Mouse (Mus musculus) left cerebral cortex, postnatal 14 days (tissue): Measurements from ENCODE around the gene Rfx5. TPM values are rescaled to one million over a fixed set of nuclear protein-coding genes. Genes with fewer than 3 reads are reported as not detected.
"Not testable (repeated sequence)": the region's sequence is repeated elsewhere in the genome, so short reads cannot be mapped to it uniquely, and the experiment has no call there.

ENCODE experiments used
- DNase-seq, 2 experiments: peaks; one replicate each; pipeline ENCODE4 v3.0.0; 2021 to 2022; ENCODE audit warnings: low spot score in 2 of 2, mixed read lengths in 1 of 2
- intact Hi-C: fragments of 180-260 bp; cut with DNase I; formaldehyde crosslinking; loops from one replicate; pipeline ENCODE4 v1.15.1; 2025
- long read RNA-seq, 2 experiments: library from polyadenylated mRNA; stranded (forward); transcript quantifications; one replicate each; pipeline ENCODE4 v2.0.0; 2021
- total RNA-seq, 2 experiments: library from RNA; stranded (reverse); gene quantifications; 2 replicates each; pipeline ENCODE4 v1.2.3; 2021

Gene Rfx5
- total RNA-seq, result 10 to 100 TPM; 18.5 to 23.1 TPM
- long read RNA-seq, experiment 1, full-length matches to known transcripts, result 1 of 7 reads
- long read RNA-seq, experiment 1, partial matches to known transcripts, result 2 of 7 reads
- long read RNA-seq, experiment 1, other reads (novel, unspliced or antisense), result 4 of 7 reads
- long read RNA-seq, experiment 2, partial matches to known transcripts, result 0 of 2 reads
- long read RNA-seq, experiment 2, other reads (novel, unspliced or antisense), result 2 of 2 reads

GRCm38 (mm10) chr3:94953764-94954616 lies at the start of gene Rfx5:
Gene Rfx5 (plus strand): TSS chr3:94954075.
- peak; percentile 94 to 98 for DNase-seq
- intact Hi-C loops, result no loop called here

GRCm38 (mm10) chr3:94904759-94905158 lies 49.1 kb upstream of the Rfx5 start:
- intact Hi-C loops, DNase-seq: not testable (repeated sequence)

DNA sequence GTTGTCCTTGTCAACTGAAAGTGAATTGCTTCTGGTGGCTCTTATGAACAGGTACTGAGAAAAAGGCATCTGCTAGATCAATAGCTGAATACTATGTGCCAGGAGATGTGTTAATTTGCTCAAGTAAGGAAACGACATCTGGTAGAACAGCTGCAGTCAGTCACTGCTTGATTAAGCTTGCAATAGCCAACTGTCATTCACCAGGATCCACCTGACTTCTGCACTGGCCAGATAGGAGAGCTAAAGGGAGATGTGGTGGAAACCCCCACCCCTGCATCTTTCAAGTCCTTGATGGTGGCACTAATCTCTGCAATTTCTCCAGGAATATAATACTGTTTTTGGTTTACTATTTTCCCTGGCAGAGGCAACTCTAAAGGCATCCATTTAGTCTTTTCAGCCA lies 47.4 kb upstream of the Rfx5 start:
- intact Hi-C loops, result no loop called here
- no peak for DNase-seq

GRCm38 (mm10) chr3:94911050-94911693 lies 42.7 kb upstream of the Rfx5 start:
- no peak for DNase-seq
- intact Hi-C loops, result no loop called here

DNA sequence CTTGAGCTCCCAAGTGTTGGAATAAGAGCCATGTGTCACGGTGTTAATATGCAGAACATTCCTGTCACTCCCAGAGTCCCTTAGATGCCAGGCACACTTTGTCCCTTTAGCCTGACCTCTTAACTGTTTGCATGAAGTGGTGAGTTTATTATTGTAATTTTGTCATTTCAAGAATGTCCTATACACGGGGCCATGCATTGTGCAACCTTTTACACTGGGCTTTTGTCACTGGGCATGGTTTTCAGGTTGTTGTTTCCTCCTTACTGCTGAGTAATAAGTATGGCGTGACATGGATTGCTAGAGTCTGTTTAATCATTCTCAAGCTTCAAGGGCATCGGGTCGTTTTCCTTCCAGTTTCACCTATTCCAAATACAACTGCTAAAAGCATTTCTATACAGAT lies 40.1 kb upstream of the Rfx5 start:
- intact Hi-C loops, result no loop called here
- DNase-seq, result no peak

DNA sequence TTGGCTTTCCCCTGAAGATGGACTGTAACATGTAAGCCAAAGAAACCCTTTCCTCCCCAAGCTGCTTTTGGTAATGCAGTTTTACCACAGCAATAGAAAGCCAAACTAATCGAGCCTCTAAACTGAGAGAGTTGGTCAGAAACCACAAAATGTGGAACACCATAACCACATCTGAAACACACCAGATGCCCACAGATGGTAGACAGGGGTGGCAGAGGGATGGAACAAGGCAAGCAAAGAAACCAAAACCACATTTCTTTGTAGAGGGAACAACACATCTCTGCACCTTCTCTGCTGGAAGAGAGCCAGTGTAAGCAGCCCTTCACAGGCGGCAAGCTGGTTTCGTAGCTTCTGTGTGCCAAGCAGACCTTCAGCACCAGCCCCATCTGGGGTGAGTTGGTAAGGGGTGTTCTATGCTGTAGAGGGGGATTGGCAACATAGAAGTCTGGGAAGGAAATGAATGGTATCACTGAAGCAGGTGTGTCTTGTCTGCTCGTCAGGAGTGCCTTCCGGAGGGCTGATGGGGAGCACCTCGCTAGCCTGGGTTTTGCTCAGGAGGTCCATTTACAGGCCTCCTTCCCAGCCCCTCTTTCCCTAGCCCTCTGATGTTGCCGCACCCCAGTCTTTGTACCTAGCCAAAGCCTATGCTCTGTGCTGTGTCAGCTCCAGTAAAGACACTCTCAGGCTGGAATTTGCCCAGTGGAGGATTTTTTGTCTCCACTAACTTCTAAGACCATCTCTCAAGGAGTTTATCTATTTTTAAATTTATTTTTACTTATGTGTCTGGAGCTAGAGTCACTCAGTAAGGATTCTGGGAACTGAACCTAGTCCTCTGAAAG lies 37.8 kb upstream of the Rfx5 start:
- intact Hi-C loops, result no loop called here
- DNase-seq, result no peak

- intact Hi-C loops, result no loop called here
- DNase-seq, result peak; percentile 40 to 41
Observed at GRCm38 (mm10) chr3:94917816-94918361, 36.0 kb upstream of the Rfx5 start.

- intact Hi-C loops, result no loop called here
- no peak for DNase-seq
Observed at GRCm38 (mm10) chr3:94918845-94919244, 35.0 kb upstream of the Rfx5 start.

- DNase-seq, result no peak
- intact Hi-C loops, result no loop called here
Observed at GRCm38 (mm10) chr3:94921104-94921503, 32.8 kb upstream of the Rfx5 start.

DNA sequence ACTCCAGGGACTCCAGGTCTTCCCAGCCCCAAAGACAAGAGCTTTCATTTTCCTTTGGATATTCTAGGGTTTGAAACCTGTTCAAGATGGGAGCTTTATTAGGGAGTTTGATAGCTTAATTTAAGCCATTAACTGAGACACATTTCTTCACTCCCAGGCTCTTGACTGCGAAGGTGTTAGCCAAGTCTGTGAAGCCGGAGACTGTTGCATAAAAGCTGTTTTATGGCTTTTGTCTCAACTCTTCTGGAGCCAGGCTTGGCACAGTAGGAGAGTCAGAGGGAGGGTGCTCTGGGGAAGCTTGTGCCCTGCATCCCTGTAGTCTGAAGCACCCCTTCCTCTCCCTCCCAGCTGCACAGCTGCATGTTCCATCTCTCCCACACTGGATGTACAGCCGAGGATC lies 31.5 kb upstream of the Rfx5 start:
- DNase-seq, result no peak
- intact Hi-C loops, result no loop called here

DNA sequence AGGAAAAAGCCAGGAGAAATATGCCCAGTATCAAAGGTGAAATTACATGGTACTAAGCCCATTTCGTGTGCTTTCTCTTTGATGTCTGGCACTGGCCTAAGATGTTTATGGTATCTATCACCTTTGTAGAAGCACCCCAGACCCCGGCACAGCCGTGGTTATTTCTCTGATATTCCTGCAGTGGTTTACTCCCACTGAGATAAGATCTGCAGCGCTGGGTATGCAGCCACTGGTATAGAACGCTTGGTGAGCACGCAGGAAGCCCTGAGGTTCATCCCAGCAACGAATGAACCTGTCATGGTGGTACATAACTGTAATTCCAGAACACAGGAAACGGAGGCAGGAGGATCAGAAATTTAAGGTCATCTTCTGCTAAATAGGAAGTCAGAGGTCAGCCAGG lies 29.2 kb upstream of the Rfx5 start:
- no peak for DNase-seq
- intact Hi-C loops, result no loop called here

- DNase-seq, intact Hi-C loops: not testable (repeated sequence)
Observed at GRCm38 (mm10) chr3:94926301-94926736, 27.6 kb upstream of the Rfx5 start.

DNA sequence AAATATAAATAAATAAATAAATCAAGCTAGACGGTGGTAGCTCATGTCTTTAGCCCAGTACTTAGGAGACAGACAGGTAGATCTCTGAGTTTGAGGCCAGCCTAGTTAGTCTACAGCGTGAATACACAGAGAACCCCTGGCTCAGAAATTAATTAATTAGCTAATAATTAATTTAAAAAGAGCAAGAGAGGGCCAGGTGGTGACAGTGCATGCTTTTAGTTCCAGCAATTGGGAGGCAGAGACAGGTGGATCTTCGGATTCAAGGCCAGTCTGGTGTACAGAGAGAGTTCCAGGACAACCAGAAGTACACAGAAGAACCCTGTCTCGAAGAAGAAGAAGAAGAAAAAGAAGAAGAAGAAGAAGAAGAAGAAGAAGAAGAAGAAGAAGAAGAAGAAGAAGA lies 24.9 kb upstream of the Rfx5 start:
- DNase-seq, intact Hi-C loops: not testable (repeated sequence)

DNA sequence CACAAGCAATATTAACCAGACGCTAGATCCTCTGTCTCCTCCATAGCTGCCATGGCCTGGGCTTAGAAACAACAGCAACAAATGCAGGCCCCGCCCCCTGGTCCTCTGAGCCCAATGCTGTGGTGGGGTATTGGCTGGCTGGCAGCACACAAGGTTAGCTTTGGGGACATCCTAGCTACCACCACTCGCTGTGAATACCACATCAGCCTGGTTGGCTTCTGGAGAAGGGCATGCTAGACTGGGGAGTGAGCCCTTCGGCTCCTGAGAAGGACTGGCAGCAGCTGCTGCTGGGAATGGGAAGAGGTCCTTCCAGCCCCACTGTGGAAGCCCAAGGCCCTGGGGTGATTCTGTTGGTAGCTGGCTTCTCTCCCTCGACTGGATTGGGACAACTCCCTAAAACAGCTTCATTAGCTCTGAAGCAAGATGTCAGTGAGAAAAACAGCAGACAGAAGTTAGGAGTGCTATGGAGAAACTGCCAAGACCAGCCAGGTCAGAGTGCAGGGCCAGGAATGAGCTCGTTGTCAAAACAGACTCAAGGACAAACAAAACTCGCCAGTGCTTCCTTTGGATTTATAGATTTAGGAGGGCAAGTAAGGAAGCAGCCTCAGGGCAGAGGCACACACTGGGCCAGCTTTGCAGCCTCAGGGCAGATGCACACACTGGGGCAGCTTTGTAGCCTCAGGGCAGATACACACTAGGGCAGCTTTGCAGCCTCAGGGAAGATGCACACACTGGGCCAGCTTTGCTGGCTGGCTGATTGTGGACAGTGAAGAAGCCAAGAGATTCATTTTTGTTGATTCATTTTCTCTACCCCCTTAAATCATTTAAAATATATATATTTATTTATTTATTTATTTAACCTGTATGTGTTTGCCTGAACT lies 23.2 kb upstream of the Rfx5 start:
- DNase-seq, intact Hi-C loops: not testable (repeated sequence)

- DNase-seq, intact Hi-C loops: not testable (repeated sequence)
Observed at GRCm38 (mm10) chr3:94931427-94932082, 22.3 kb upstream of the Rfx5 start.

DNA sequence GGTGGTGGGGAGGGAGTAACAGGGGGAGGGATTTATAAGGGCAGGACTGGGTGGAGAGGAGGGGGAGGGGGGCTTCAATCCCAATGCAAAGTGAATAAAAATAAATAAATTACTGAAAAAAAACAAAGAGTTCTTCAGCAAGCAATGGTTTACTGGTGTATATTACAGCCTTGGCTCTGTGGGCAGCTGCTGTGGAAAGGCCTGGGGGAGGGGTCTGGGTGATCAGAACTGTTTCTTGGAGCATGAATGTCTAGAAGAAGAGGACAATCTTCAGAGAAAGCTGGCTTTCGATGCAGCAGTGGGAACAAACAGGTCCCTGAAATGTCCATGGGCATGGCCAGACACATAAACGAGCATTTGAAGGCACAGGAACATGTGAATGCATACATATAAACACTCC lies 21.6 kb upstream of the Rfx5 start:
- DNase-seq, intact Hi-C loops: not testable (repeated sequence)

GRCm38 (mm10) chr3:94932809-94933564 lies 20.9 kb upstream of the Rfx5 start, which contains the start of gene Selenbp1:
Gene Selenbp1 (plus strand): TSS chr3:94933056.
- DNase-seq, result peak; percentile 49 to 74
- intact Hi-C loops, result no loop called here
